Mouse (Mus musculus) ES-Bruce4 (cell line): ENCODE measurements around the gene Cda.

Source experiments
- CTCF ChIP-seq: IDR thresholded peaks from one replicate; pipeline ENCODE4 v1.8.1; 2011; ENCODE audit warnings: low read depth, low read length
- EP300 ChIP-seq: IDR thresholded peaks from 2 replicates; pipeline ENCODE4 v1.6.1; 2011; ENCODE audit warnings: low read depth, low read length; ENCODE audit not compliant: insufficient read depth

DNA sequence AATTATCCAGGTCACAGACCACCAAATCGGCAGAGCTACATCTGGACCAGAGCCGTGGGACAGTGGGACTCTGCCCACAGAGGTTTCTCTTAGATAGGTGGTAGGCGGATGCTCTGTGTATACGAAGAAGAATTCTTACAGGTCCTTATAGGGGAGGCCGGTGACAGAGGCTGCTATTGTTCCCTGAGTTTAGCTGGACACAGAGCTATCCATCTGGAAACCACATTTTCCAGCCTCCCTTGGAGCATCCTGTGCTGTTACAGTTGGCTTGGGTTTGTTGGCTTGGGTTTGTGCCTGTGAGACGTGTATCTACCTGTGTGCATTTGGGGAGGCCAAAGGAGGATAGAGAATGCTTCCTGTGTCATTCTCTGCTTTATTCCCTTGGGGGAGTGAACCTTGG is 15.1 kb downstream of the Cda start:
- TF ChIP-seq CTCF (no peak), EP300 (no peak)
